Mouse (Mus musculus) cortical plate, adult 2 months (tissue): ENCODE results near the gene Ddx6. TPM values are rescaled to one million over a fixed set of nuclear protein-coding genes. Genes with fewer than 3 reads are reported as not detected.

Source experiments
- H3K27ac ChIP-seq: fragments of 200-500 bp; 2 replicates; pipeline ENCODE4 v1.5.1; 2012; ENCODE audit warnings: low read length, control low read depth, inconsistent platforms; ENCODE audit not compliant: insufficient read depth
- H3K4me1 ChIP-seq: fragments of 200-500 bp; 2 replicates; pipeline ENCODE4 v1.6.1; 2011; ENCODE audit warnings: low read length; ENCODE audit not compliant: control insufficient read depth, insufficient read depth
- H3K4me3 ChIP-seq: fragments of 200-500 bp; 2 replicates; pipeline ENCODE4 v1.5.1; 2011; ENCODE audit warnings: mild to moderate bottlenecking, low read length, control low read depth; ENCODE audit not compliant: insufficient read depth
- CTCF ChIP-seq: fragments of 200-500 bp; IDR thresholded peaks from 2 replicates; pipeline ENCODE4 v1.5.1; 2011; ENCODE audit warnings: mild to moderate bottlenecking, control low read depth, low read length; ENCODE audit not compliant: insufficient read depth; ENCODE audit errors: extremely low read depth
- POLR2A ChIP-seq: fragments of 200-500 bp; IDR thresholded peaks from 2 replicates; pipeline ENCODE4 v1.6.1; 2011; ENCODE audit warnings: mild to moderate bottlenecking, low read length, control low read depth; ENCODE audit not compliant: insufficient read depth; ENCODE audit errors: extremely low read depth
- polyA plus RNA-seq: library from polyadenylated mRNA; depleted of rRNA; stranded (reverse); fragments of >200 nt; gene quantifications from 2 replicates; pipeline ENCODE4 v1.2.3, GENCODE M21; 2012

Gene Ddx6
- polyA plus RNA-seq, 1 experiment = 35.0 TPM

DNA sequence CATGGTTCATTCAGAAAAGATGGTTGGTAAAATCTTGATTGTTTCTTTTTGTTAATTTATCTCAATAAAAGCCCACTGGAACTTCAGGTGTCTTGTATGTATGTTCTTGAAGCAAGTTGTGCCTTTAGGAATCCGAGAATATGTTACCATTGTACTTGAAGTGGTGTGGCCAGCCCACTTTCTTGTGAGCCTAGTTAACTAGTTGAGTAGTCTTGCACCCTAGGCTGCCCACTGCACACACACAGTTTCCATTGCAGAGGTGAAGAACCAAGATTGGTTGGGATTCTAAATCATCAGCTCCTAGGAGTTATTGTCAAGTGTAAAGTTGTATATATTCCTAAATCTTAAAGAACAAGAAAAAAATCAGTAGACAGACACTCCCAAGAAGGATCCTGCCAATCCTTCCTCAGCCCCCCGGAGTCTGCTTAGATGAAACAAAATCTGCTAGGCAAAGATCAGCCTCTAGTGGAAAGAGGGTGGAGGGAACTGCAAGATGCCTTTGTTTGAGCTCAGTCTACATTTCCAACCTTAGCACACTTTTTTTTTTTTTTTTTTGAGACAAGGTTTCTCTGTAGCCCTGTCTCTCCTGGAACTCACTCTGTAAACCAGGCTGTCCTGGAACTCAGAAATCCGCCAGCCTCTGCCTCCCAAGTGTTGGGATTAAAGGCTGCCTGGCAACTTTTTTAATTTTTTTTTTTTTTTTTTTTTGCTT, 36.1 kb downstream of the Ddx6 start:
- H3K4me3 ChIP-seq = no peak overlapping the region
- H3K4me1 ChIP-seq = no peaks in the 10 kb centered on the region
- no peak overlapping the region for H3K27ac ChIP-seq
- TF ChIP-seq CTCF = no peak
- no peak for TF ChIP-seq POLR2A

DNA sequence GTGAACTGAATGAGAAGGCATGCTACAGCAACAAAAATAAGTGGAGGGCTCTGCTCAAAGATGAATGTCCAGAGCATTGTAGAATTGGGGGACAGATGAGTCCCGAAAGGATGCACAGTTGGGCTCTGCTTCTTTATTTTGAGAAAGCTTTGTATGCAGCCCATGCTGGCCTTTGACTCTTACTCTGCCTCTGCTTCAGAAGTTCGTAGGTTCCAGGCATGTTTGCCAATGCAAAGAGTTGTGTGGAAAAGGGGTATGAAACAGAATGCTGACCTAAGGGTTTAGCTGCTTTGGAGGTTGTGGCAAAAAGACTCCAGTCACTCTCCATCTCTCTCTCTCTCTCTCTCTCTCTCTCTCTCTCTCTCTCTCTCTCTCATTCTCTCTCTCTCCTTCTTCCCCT, 36.9 kb downstream of the Ddx6 start:
- H3K27ac ChIP-seq = no peak overlapping the region
- TF ChIP-seq CTCF (no peak), POLR2A (no peak)
- no peaks in the 10 kb centered on the region for H3K4me1 ChIP-seq
- H3K4me3 ChIP-seq = no peak overlapping the region

- TF ChIP-seq CTCF (no peak), POLR2A (no peak)
- no peaks in the 10 kb centered on the region for H3K4me1 ChIP-seq
- H3K4me3 ChIP-seq = no peak overlapping the region
- H3K27ac ChIP-seq = no peak overlapping the region
Observed at GRCm38 (mm10) chr9:44643103-44643502, 38.4 kb downstream of the Ddx6 start.

DNA sequence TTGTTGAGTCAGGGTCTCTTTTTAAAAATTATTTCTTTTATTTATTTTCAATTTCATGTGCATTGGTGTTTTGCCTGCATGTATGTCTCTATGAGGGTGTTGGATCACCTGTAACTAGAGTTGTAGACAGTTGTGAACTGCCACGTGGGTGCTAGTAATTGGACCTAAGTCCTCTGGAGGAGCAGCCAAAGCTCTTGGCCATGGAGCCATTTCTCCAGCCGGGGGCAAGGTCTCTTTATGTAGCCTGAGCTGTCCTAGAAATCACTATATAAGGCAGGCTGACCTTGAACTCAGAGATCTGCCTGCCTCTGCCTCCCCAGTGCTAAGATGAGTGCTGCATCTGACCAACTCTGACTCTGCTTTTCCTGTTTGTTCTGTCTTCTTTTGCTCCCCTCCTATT, 39.5 kb downstream of the Ddx6 start:
- H3K4me1 ChIP-seq = no peaks in the 10 kb centered on the region
- H3K4me3 ChIP-seq = no peak overlapping the region
- TF ChIP-seq CTCF (no peak), POLR2A (no peak)

GRCm38 (mm10) chr9:44645481-44645880, 40.8 kb downstream of the Ddx6 start:
- H3K4me3 ChIP-seq = no peak overlapping the region
- no peaks in the 10 kb centered on the region for H3K4me1 ChIP-seq
- TF ChIP-seq CTCF (no peak), POLR2A (no peak)
- no peak overlapping the region for H3K27ac ChIP-seq

More for the DNA sequence above, 39.5 kb downstream of the Ddx6 start:
- no peak overlapping the region for H3K27ac ChIP-seq

GRCm38 (mm10) chr9:44645924-44646323, 41.2 kb downstream of the Ddx6 start:
- H3K4me3 ChIP-seq = no peak overlapping the region
- no peaks in the 10 kb centered on the region for H3K4me1 ChIP-seq
- no peak for TF ChIP-seq CTCF
- TF ChIP-seq POLR2A = no peak
- no peak overlapping the region for H3K27ac ChIP-seq

GRCm38 (mm10) chr9:44646366-44646765, 41.7 kb downstream of the Ddx6 start:
- Histone ChIP-seq H3K27ac (no peak overlapping the region), H3K4me3 (no peak overlapping the region), H3K4me1 (no peaks in the 10 kb centered on the region)
- TF ChIP-seq CTCF = no peak

- Histone ChIP-seq H3K4me3 (no peak overlapping the region), H3K27ac (no peak overlapping the region), H3K4me1 (no peaks in the 10 kb centered on the region)
- TF ChIP-seq CTCF (no peak), POLR2A (no peak)
Observed at GRCm38 (mm10) chr9:44647026-44647425, 42.3 kb downstream of the Ddx6 start.

- H3K27ac ChIP-seq = no peak overlapping the region
- no peaks in the 10 kb centered on the region for H3K4me1 ChIP-seq
- no peak overlapping the region for H3K4me3 ChIP-seq
- TF ChIP-seq CTCF = no peak
- TF ChIP-seq POLR2A = no peak
Observed at GRCm38 (mm10) chr9:44647656-44648055, 43.0 kb downstream of the Ddx6 start.

GRCm38 (mm10) chr9:44648881-44649281, 44.2 kb downstream of the Ddx6 start:
- Histone ChIP-seq H3K27ac (no peak overlapping the region), H3K4me3 (no peak overlapping the region), H3K4me1 (no peaks in the 10 kb centered on the region)
- TF ChIP-seq POLR2A = no peak
- no peak for TF ChIP-seq CTCF
